Mouse (Mus musculus): Measurements from ENCODE around the gene Oxsm.

The Oxsm gene

DNA sequence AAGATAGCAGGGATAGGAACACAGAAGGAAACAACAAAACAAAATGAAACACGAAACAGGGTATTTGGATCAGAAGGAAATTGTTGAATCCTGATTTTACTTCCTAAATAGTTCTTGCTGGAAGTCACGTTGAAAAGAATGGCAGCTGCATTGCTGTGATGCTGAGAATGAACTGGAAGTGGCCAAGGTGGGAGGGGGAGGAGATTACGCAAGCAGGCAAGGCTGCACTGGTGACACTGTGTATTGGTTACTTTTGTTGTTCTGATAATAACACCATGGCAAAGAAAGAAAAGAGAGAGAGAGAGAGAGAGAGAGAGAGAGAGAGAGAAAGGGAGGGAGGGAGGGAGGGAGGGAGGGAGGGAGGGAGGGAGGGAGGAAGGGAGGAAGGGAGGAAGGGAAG is 13.1 kb downstream of the Oxsm start:
- no peak for DNase-seq

DNA sequence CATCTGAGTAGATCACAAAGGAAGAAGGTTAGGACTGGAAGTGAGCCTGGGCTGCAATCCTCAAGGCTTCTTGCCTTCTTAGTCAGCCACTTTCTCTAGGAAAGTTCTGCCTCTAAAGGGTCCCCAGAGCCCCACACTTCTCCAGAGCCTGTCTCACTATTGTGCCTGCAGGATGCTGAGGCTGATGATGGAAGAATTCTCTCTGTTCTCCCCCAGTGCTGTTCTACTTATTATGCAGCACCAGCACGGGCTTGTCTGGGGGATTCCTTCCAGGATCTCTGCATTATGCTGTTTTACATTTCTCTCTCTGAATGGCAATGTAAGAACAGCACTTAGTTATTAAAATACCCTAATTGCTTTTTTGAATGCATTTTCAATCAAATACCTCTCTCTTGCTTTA is 16.1 kb downstream of the Oxsm start:
- no peak for DNase-seq

DNA sequence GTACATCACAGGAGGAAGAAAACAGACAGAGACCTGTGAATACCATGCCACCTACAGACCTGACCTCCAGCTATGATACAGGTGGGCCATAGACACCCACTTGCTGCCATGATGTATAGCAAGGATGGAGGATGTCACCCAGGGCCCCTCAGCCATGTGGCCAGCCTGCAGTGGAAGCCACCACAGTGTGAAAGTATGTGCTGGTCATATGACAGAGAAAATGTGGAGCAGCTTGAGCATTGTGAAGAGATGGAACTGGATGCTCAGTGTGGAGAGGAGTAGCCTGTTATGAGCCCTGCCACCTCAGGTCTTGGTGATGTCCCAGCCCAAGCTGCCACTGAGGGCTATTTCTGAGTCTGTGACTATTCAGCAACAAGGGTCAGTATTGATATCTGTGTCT is 19.0 kb downstream of the Oxsm start:
- no peak for DNase-seq

GRCm38 (mm10) chr14:16229395-16229794 is 20.2 kb downstream of the Oxsm start:
- DNase-seq: no peak

GRCm38 (mm10) chr14:16219015-16219414 is 30.6 kb downstream of the Oxsm start:
- DNase-seq: peak in 1 of 2 experiments; percentile 33

GRCm38 (mm10) chr14:16207722-16208121 is 41.9 kb downstream of the Oxsm start:
- no peak for DNase-seq

DNA sequence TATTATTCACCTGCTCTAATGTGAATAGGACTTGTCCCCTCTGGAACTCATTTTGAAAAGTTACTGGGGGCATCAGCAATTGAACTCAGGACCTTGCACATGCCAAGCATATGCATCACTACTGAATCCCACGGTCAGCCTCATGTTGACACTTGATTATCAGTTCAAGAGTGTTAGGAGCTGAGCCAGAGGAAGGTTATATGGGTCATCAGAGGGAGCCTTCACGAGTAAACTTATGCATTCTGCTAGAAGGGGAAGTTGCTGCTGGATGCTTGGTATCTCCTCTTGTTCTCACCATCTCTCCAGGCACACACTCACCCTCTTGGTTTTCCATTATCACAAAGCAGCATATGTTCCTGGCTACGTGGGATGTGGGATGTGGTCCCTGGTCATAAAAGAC is 47.9 kb downstream of the Oxsm start:
- no peak for DNase-seq

GRCm38 (mm10) chr14:16200969-16201638 is 48.5 kb downstream of the Oxsm start:
- peak; percentile 48 to 49 for DNase-seq

DNA sequence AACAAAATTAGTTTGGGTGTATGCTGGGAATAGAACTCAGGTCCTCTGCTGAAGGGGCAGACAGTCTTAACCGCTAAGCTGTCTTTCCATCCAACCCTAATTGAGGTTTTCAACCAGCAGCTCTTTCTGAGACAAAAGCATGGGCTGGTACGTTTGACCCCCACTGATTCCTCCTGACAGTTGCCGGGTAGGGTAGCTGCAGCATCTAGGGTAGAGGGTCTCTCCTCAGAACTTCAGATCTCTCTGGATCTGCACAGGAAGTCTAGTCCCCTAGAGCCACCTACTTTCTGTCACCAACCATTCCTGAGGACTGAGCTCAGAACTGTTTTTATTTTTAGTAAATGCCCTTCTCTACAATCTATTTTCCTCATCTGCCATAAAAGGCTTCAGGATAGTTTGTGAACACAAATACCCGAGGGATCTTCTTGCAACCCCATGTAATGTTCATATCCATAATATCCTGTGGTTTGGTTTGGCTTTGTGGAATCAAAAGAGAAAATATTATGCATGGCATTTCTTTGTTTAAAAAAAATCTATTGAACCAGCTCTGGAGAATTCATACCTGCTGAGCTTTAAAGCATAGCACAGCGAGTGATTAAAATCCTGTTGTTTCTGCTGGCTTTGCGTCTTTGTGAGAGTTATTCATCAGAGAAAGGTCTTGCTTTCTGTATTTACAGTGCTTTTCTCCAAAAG is 49.2 kb downstream of the Oxsm start:
- no peak for DNase-seq

GRCm38 (mm10) chr14:16196518-16196917 is 53.1 kb downstream of the Oxsm start:
- peak in 1 of 2 experiments; percentile 39 for DNase-seq

GRCm38 (mm10) chr14:16195486-16195885 is 54.1 kb downstream of the Oxsm start:
- DNase-seq: no peak

DNA sequence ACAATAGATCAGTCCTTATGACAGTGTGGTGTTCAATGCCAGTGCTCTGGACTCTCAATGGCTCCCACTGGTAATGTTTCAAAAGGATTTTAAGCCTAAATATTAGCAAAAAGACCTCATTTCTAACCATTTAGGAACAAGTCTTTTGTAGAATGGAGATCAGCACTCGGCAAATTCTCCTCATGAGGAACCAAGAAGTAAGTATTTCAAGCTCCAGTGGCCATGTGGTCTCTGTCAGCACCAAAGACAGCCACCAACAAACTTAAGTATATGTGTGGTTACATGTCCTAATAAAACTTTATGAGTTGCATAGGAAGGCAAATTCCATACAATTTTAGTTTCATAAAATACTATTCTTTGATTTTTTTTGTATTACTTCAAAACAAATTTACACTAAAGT is 55.5 kb downstream of the Oxsm start:
- DNase-seq: no peak

GRCm38 (mm10) chr14:16189142-16189541 is 60.5 kb downstream of the Oxsm start:
- peak in 1 of 2 experiments; percentile 3 for DNase-seq
